Mouse (Mus musculus) hindbrain, embryonic 11.5 days (tissue): ENCODE results near the gene Gm20388. TPM values are rescaled to one million over a fixed set of nuclear protein-coding genes. Genes with fewer than 3 reads are reported as not detected.

Experiments used
- ATAC-seq: fragments of 200-750 bp; cut with Nextera tagmentation; 2 replicates; pipeline ENCODE4 v1.8.0; 2017; ENCODE audit warnings: mild to moderate bottlenecking, moderate TSS enrichment, moderate library complexity; ENCODE audit not compliant: low FRiP score
- DNase-seq: peaks from one replicate; pipeline ENCODE4 v3.0.0-alpha.2; 2015; ENCODE audit warnings: low spot score
- H3K27ac ChIP-seq: fragments of 300-500 bp; sonication (generic); 2 replicates; pipeline ENCODE4 v1.5.1; 2014; ENCODE audit warnings: mild to moderate bottlenecking, low read depth, low read length
- H3K27me3 ChIP-seq: fragments of 300-500 bp; sonication (generic); 2 replicates; pipeline ENCODE4 v1.6.1; 2014; ENCODE audit warnings: mild to moderate bottlenecking, low read length, moderate library complexity, mixed read lengths; ENCODE audit not compliant: control insufficient read depth, insufficient read depth
- H3K36me3 ChIP-seq: fragments of 300-500 bp; sonication (generic); 2 replicates; pipeline ENCODE4 v1.6.1; 2014; ENCODE audit warnings: mild to moderate bottlenecking, low read length, moderate library complexity, mixed read lengths; ENCODE audit not compliant: control insufficient read depth, insufficient read depth
- H3K4me1 ChIP-seq: fragments of 300-500 bp; sonication (generic); replicated peaks from 2 replicates; pipeline ENCODE4 v1.6.1; 2014; ENCODE audit warnings: low read length, mixed read lengths; ENCODE audit not compliant: control insufficient read depth, insufficient read depth
- H3K4me2 ChIP-seq: fragments of 300-500 bp; sonication (generic); replicated peaks from 2 replicates; pipeline ENCODE4 v1.6.1; 2014; ENCODE audit warnings: mild to moderate bottlenecking, low read depth, low read length
- H3K4me3 ChIP-seq: fragments of 300-500 bp; sonication (generic); 2 replicates; pipeline ENCODE4 v1.5.1; 2014; ENCODE audit warnings: low read depth, low read length
- H3K9ac ChIP-seq: fragments of 300-500 bp; sonication (generic); 2 replicates; pipeline ENCODE4 v1.6.1; 2014; ENCODE audit warnings: low read depth, low read length
- H3K9me3 ChIP-seq: fragments of 300-500 bp; sonication (generic); 2 replicates; pipeline ENCODE4 v1.6.1; 2016; ENCODE audit warnings: low read length; ENCODE audit not compliant: control insufficient read depth
- WGBS: fragments of 180-500 bp; shearing (Covaris S2); extraction: QIAGEN DNeasy Blood & Tissue Kit; methylation state at CpG from one replicate; pipeline ENCODE4 v1.1.7; 2014; 5-methylcytosine and 5-hydroxymethylcytosine counted together
- polyA plus RNA-seq: library from polyadenylated mRNA; unstranded; fragments of >200 nt; fragmentation: Nextera tagmentation; extraction: Ambion mirVana; gene quantifications from 2 replicates; pipeline ENCODE4 v1.2.1, GENCODE M21; 2014

Gene Gm20388
- polyA plus RNA-seq, 1 experiment from 2014 or later: 11.8 TPM

DNA sequence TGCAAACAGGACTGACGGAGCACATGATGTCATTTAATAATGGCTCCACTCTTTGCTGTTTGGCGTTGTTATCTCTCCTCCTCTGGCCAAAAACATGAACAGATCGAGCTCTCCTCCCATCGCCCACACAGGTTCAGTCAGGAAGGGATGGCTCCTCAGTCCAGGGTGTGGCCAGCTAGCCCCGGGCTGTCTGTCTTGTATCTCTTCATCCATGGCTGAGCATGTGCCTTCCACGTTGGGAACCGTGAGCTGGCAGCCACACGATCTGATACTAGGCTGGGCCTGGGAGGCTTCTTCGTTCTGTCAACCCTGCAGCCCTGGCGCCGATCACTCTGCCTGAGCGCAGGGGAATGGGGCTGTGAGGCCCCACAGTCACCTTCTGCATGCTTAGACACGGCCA lies 1248.2 kb downstream of the Gm20388 start:
- ATAC-seq: no peak
- Histone ChIP-seq H3K4me1 (no peaks in the 10 kb centered on the region), H3K9ac (no peak overlapping the region), H3K4me2 (no peak overlapping the region), H3K27me3 (no peaks in the 10 kb centered on the region), H3K36me3 (no peaks in the 10 kb centered on the region), H3K4me3 (no peak overlapping the region), H3K27ac (no peak overlapping the region), H3K9me3 (no peaks in the 10 kb centered on the region)
- DNase-seq: no peak
- WGBS: 89% methylated on average over 13 of the region's 13 CpGs

DNA sequence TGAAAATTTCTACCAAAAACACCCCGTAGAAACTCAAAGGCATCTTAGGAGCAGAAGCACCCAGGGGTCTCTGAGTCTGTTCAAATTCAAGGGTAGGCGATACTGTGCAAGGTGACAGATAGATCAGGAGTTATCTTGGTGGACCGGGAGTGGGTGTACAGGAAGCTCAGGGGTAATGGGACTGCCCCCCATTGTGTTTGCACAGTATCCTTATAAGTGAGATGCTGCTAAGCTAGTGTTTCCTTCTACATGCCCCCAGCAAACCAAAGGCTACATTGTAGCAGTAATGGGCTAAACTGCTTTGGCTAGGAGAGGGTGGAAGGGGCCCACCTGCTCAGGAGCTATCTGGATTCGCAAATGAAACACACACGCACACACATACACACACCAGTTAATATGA lies 1250.8 kb downstream of the Gm20388 start:
- ATAC-seq (no peak), DNase-seq (no peak)
- no peak overlapping the region for H3K27ac ChIP-seq
- H3K9me3 ChIP-seq: no peaks in the 10 kb centered on the region
- H3K9ac ChIP-seq: no peak overlapping the region
- no peaks in the 10 kb centered on the region for H3K4me1 ChIP-seq
- no peak overlapping the region for H3K4me3 ChIP-seq
- no peaks in the 10 kb centered on the region for H3K36me3 ChIP-seq
- H3K4me2 ChIP-seq: no peak overlapping the region
- 91% methylated on average over 5 of the region's 5 CpGs for WGBS
- no peaks in the 10 kb centered on the region for H3K27me3 ChIP-seq

DNA sequence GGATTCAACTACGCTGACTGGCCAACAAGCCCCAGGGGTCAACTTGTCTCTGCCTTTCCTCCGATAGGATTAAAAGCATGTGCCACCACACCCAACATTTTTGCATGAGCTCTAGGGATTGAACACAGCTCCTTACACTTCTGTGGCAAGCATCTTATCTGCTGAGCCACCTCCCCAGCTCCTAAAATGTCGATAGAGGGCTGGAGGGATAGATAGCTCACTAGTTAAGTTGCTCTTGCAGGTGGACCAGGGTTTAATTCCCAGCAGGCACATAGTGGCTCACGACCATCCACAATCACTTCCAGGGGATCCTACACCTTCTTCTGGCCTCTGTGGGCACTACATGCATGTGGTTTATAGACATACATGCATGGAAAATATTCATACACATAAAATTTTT lies 1251.8 kb downstream of the Gm20388 start:
- DNase-seq (no peak), ATAC-seq (no peak)
- no peaks in the 10 kb centered on the region for H3K36me3 ChIP-seq
- no peak overlapping the region for H3K9ac ChIP-seq
- no peaks in the 10 kb centered on the region for H3K27me3 ChIP-seq
- 78% methylated on average over 4 of the region's 4 CpGs for WGBS
- H3K4me1 ChIP-seq: no peaks in the 10 kb centered on the region
- H3K4me3 ChIP-seq: no peak overlapping the region
- no peak overlapping the region for H3K4me2 ChIP-seq
- H3K27ac ChIP-seq: no peak overlapping the region
- no peaks in the 10 kb centered on the region for H3K9me3 ChIP-seq

DNA sequence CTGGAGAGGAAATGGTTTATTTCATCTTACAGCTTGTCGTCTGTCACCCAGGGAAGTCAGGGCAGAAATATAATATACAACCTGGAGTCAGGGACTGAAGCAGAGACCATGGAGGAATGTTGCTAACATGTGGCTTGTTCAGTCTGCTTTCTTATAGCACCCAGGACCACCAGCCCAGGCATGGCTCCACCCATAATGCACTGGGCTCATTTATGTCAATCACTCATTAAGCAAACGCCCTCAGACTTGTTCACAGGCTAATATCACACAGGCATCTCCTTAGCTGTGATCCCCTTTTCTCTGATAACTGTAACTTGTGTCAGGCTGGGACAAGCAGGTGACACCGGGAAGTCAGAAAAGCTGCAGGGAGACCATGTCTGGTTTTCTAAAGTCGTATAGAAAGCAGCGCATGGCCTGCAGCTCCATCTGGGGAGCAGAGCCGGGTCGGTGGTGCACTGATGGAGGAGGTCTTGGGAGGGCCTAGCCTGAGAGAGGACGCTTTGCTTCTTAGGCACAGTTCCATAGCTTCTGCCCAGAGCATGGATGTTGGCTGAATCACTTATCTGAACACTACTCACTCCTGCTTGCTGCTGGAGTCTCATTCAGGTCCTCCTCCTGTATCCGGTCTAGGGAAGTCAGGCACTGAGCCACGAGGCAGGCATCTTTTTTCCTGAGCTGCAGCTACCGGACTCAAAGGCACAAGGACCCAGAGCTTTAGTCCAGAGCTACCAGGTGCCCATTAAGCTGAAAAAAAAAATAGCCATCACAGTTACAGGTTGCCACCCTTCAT lies 1252.5 kb downstream of the Gm20388 start:
- H3K4me3 ChIP-seq: no peak overlapping the region
- no peaks in the 10 kb centered on the region for H3K27me3 ChIP-seq
- DNase-seq: no peak
- no peak overlapping the region for H3K9ac ChIP-seq
- H3K4me2 ChIP-seq: no peak overlapping the region
- no peaks in the 10 kb centered on the region for H3K4me1 ChIP-seq
- no peak overlapping the region for H3K27ac ChIP-seq
- no peaks in the 10 kb centered on the region for H3K9me3 ChIP-seq
- ATAC-seq: no peak
- H3K36me3 ChIP-seq: no peaks in the 10 kb centered on the region
- 80% methylated on average over 11 of the region's 11 CpGs for WGBS

DNA sequence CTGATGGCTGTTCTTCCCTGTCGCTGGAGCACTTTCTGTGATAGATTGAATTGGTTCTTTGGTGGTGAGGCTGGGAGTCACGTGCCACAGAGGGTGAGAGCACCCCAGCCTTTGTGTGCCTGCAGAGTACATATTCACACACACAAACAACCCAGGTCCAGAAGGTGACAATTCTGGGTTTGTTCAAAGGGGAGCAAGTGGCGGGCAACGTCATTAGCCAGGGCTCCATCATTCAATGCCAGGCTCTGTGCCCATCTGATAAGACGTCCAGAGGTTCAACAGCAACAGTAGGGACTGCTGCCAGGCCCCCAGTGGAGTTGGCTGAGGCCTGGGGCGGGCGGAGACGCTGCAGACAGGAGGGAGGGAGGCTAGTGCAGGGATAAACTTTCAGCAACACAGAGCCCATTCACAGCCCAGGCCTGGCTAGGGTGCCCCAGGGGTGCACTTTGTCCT lies 1253.4 kb downstream of the Gm20388 start:
- DNase-seq (no peak), ATAC-seq (no peak)
- no peak overlapping the region for H3K9ac ChIP-seq
- H3K36me3 ChIP-seq: no peaks in the 10 kb centered on the region
- H3K27me3 ChIP-seq: no peaks in the 10 kb centered on the region
- H3K4me3 ChIP-seq: no peak overlapping the region
- H3K4me2 ChIP-seq: no peak overlapping the region
- WGBS: 61% methylated on average over 8 of the region's 8 CpGs
- no peak overlapping the region for H3K27ac ChIP-seq
- H3K9me3 ChIP-seq: no peaks in the 10 kb centered on the region
- H3K4me1 ChIP-seq: no peaks in the 10 kb centered on the region

DNA sequence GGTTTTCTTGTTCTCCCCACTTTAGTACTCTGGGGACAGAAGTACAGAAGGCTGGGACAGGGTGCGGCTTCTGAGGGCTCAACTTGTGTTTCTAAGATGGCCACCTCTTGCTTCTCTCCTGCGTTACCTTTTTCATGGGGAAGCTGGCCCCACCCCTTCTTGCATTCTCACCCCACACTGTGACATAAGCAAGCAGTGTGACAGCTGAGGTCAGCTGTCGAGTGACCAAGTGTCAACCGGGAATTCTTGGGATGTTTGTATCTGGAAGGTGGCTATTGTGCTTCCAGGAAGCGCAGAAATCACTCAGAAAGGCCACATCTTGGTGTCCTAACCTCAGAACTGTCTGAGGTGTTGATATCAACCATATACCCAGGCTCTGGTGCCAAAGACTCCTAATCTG lies 1257.4 kb downstream of the Gm20388 start:
- no peak overlapping the region for H3K4me3 ChIP-seq
- ATAC-seq: no peak

DNA sequence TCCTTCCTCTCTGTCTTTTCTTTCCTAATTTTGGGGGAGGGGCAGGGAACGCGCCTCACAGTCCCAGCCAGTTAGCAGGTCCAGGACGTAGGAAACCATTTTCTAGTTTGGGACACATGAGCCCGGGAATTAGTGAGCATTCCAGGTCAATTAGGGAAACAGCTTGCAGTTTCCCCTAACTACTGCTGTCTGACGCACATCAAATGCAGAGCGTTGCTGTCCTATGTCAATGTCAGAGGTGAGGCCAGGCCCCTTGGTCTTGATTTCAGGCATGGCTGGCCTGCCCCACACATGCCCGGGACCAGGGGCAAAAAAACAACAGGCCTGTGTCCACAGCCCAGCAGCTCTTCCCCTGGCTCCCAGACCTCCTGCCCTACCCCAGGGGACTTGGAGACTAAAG lies 1259.5 kb downstream of the Gm20388 start:
- DNase-seq (no peak), ATAC-seq (no peak)
- Histone ChIP-seq H3K4me2 (no peak overlapping the region), H3K9me3 (no peaks in the 10 kb centered on the region), H3K4me1 (no peaks in the 10 kb centered on the region), H3K36me3 (no peaks in the 10 kb centered on the region), H3K9ac (no peak overlapping the region), H3K27ac (no peak overlapping the region), H3K27me3 (no peaks in the 10 kb centered on the region), H3K4me3 (no peak overlapping the region)
- WGBS: 46% methylated on average over 7 of the region's 7 CpGs

More for the DNA sequence above, 1257.4 kb downstream of the Gm20388 start:
- no peak for DNase-seq
- WGBS: 66% methylated on average over 5 of the region's 5 CpGs
- Histone ChIP-seq H3K27me3 (no peaks in the 10 kb centered on the region), H3K9me3 (no peaks in the 10 kb centered on the region), H3K4me2 (no peak overlapping the region), H3K4me1 (no peaks in the 10 kb centered on the region), H3K27ac (no peak overlapping the region), H3K9ac (no peak overlapping the region), H3K36me3 (no peaks in the 10 kb centered on the region)

DNA sequence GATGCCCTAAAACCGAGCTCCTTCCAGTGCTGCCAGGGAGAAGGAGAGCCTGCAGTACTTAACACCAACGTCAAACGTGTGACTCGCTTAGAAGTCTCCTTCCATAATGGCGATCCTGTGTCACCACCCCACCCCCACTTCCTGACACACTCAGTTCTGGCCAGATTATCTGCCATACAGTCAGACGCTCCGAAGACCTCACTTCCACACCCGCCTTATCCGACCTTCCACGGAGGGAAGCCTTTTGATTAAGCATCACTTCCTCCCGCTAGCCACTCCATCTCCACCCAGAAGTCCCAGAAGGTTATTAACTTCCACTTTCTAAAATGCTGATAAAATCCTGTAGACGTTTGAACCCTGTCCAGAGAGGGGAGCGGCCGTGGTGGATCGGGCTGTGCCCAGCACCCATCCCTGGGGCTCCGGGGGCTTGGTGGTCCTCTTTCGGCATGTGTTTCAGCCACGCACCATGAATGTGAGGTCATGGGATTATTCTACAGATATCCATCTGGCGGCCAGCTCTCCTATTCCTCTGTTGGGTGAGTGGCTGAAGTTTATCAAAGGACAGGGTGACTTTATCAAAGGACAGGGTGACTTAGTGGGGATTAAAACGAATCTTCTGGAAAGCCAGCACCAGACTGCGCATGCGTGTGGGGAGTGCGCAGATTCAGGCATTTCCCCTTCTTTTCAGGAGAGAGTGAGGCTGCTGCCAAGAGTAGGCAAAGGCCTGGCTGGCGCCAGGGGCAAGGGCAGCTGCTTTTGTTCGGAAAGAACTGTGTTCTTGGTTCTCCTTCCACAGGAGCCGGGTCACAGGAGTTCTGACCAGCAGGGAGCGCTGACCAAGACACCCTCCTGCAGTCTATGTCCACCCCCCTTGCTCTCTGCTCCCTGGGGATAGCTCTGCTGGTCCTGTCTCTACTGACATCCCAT lies 1260.2 kb downstream of the Gm20388 start:
- no peaks in the 10 kb centered on the region for H3K27me3 ChIP-seq
- WGBS: 71% methylated on average over 27 of the region's 27 CpGs
- H3K9me3 ChIP-seq: no peaks in the 10 kb centered on the region
- no peaks in the 10 kb centered on the region for H3K36me3 ChIP-seq
- H3K9ac ChIP-seq: no peak overlapping the region
- H3K27ac ChIP-seq: no peak overlapping the region
- ATAC-seq (no peak), DNase-seq (no peak)
- no peak overlapping the region for H3K4me3 ChIP-seq
- no peak overlapping the region for H3K4me2 ChIP-seq
- H3K4me1 ChIP-seq: no peaks in the 10 kb centered on the region
